Mouse (Mus musculus) frontal cortex, postnatal 10 days (tissue): Measurements from ENCODE around the gene Camta1.

Experiments
- DNase-seq, 2 experiments: peaks; one replicate each; pipeline ENCODE4 v3.0.0; 2022; ENCODE audit warnings: low spot score in 2 of 2, mixed read lengths in 1 of 2

Gene Camta1

DNA sequence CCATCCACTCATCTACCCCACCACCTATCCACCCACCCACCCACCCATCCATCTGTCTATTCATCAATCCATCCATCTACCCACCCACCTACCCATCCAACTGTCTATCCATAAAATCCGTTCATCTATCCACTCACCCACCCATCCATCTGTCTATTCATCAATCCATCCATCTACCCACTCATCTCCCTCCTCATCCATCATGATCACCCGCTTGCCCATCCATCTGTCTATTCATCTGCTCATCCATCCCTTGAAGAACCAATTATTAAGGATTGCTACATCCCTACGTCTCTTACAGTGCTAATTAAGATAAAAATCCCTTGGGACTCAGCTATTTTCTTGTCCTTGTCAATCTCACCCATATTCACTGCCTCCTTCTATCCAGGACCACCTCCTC is 742.8 kb downstream of the Camta1 start:
- no peak for DNase-seq

DNA sequence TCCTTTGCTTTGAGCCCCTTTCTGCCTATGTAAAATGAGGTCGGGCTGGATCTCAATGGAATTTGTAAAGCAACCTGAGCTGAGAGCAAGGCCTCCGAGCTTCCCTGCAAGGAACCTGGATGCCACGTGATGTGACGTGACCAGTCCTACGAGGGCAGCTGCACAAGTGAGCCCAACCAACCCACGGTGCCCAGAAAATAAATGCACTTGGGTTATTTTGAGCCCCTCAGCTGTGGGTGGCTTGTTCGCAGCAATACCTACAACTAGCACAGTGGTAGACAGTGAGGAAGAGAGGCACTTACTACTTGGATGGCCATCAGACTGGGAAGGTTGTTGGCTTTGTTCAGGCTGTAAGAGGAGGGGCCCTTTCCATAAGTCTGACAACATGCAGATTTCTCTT is 747.1 kb downstream of the Camta1 start:
- no peak for DNase-seq

DNA sequence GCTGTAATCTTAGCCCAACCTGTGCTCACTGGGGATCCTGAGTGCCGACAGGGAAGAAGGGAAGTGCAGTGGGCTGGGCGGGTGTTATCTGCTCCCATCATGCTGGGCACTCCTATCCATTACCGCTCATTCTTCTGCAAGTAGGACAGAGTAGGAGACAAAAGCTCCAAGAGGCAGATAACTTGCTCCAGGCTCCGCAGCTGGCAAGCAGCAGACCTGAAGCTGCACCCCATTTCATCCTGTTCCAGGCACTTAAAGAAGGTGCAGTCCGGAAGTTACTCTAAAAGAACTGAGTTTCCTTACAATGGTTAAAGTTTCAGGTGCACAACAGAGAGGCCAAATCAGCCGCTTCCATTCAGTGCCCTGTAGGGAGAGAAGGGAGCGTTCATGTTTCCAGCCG is 750.5 kb downstream of the Camta1 start:
- no peak for DNase-seq

- no peak for DNase-seq
Observed at GRCm38 (mm10) chr4:151108834-151109241, 752.8 kb downstream of the Camta1 start.

- peak; percentile 81 to 87 for DNase-seq
Observed at GRCm38 (mm10) chr4:151108028-151108771, 753.5 kb downstream of the Camta1 start.

DNA sequence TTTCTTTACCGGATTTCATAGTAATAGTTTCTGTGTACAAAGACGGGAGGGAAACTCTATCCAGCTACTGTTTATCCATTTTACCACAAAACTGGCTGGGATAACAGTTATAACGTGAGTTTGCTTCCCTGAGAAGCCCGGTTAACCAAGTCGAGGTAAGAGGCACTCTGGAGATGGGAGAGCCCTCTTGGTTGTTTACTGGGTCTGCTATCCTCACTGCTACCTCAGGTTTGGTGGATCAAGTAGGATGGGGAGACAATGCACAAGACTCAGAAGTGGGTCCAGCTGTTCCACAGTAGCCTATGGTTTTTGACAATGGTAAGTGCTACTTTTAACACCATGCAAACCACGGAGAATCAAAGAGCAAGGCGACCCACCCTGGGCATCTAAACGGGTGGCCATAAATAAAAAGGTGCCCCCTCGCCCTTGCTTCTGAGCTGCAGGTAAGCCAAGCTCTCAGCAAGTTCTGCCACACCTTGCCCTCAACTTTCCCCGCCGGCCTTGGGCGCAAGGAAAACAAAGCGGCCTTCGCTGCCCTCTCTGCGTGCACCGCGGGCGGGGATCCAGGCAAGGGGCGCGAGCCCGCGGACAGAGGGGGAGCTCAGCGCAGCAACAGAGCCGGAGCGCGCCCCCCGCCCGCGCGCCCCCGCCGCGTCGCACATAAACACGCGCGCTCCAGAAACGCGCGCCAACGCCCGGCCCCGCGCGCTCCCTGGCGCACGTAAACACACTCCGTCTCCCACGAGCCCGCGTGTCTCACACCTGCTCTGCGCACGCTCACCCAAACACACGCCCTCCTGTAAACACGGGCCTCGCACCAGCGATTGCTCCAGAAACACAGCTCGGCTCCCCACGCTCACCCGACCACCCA is 754.3 kb downstream of the Camta1 start:
- DNase-seq: peak in 1 of 2 experiments; percentile 62

- no peak for DNase-seq
Observed at GRCm38 (mm10) chr4:151106468-151106867, 755.2 kb downstream of the Camta1 start.

DNA sequence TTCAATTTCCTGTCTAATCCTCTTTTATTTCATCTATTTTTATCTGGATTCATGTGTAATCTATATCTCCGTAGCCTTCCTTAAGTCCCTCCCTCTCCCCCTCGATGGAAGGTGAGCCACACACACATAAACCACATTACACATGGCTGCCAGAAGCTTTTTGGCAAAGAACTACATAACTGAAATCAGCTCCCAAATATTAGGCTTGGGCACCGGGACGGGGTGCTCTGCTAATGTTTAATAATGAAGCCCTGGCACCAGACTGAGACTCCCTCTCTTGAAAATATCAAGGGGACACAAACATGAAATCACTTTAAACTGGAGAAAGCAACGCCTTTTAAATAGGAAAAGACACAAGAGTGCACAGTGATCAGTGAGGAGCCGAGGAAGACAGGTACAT is 755.8 kb downstream of the Camta1 start:
- DNase-seq: no peak

DNA sequence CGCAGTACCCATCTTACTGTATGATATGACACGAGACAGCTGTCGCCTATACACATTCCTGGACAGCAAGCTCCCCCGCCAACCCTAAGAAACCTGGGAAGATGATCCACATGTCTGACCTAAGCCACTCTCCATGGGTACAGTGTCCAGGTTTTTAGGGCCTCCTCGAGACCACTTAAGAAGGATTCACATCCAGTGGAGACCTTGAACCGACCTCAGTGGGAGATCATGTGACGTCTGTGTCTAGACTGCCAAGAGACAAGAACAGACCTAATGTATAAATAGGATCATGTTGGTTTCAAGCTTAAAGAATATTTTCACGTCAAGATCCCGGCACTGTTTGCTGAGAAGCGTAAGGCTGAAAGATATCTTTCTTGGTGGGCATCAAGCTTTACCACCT is 757.5 kb downstream of the Camta1 start:
- no peak for DNase-seq

- DNase-seq: no peak
Observed at GRCm38 (mm10) chr4:151103646-151104045, 758.0 kb downstream of the Camta1 start.

DNA sequence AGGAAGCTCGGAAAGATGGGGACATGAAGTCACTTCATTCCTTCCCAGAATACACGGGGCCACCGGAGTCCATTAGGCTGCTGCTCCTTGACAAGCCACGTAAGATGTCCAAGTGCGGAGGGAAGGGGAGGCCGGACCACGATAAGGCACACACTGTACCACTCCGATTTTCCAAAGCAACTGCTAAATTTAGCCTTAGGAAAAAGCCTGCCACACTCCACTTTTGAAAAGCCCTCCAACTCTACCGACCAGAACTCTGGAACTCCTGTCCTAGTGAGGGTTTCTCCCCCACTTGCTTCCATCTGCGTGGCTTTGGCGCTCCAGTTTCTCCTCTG is 764.6 kb downstream of the Camta1 start:
- no peak for DNase-seq

DNA sequence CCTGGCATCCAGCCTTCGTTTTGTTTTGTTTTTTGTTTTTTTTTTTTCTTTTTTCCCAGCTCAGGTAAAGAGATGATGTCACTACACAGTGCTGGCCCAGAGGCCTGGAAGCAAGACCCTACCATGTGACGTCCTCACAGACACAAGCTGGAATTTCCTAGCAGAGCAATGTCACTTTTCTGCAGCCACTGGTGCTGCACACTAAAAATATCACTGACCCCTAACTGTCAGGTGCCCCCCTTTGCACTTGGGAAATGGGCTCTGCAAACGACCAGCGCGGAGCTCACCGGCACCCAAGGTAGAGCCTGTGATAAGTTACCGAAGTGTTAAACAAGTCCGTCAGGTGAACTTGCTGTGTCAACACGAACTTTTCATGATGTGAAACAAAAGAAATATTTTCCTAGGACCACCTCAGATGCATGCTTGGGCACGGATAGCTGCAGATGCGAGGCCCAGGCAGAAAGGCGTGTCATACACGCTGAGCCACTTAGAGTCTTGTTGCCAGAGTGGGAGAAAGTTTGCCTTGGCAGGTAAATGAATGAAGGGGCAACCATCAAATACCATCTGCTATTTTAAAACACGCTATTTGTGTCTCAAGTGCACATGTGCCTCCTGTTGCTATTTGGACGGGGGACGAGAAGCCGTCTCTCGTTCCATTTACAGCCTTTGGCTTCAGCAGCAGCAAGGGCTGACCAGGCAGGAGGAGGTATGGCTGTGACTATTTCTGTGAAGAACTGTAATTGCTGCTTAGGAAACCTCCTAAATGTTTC is 765.2 kb downstream of the Camta1 start:
- DNase-seq: no peak

DNA sequence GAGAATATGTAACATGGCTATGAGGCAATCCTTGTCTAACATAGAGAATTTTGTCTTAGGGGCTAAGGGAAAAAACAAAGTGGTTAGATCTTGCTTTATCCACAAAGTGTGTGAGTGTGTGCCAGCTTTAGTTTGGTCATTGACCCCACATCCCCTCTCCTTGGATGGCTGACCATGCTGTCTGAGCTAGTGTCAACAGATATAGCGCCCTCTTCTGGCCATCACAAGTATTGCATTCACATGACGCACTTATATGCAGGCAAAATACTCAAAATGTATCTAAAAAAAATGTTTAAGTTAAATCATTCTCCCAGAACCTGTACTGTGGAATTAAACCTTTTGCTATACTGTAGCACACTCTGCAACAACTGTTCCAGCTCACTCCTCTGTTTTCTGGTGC is 766.5 kb downstream of the Camta1 start:
- DNase-seq: no peak

DNA sequence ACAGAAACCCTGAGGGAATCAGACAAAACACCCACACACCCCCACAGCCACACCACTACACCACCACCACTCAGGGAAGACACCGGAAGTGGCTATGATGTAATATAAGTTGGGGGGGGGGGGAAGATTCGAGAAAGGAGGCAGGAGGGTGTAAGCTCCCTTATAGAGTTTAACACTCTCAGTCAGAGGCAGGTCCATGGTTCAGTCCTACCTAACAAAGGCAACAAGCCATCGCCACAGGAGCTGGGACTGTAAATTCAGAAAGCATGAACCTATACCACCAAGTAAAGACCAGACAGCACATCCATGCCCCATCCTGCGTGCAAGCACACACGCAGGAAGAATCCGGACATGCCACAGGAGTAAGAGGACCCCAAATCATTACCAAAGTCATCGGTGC is 772.4 kb downstream of the Camta1 start, which contains the start of gene Gm13090:
Gene Gm13090, plus strand, starts transcription at position 301 of the 400 bp plus-strand sequence.
- DNase-seq: no peak

DNA sequence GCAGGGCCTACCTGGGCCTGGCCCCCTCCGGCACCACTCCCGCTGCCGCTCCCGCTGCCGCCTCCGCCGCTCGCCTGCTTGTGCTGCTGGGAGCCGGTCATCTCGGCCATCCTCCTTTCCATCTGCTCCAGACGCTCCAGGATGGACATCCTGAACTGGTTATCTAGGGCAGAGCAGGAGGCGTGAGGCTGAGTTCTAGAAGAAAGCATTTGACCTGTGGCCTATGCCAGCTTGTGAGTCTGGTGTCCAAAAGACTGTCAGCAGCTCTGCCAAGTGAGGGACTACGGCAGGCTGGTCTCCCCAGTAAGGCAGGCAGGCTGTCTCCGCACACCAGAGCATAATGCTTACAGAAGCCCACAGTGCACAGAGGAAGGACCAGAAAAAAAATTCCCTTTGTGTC is 772.9 kb downstream of the Camta1 start:
- no peak for DNase-seq

- DNase-seq: no peak
Observed at GRCm38 (mm10) chr4:151087358-151087757, 774.3 kb downstream of the Camta1 start.

DNA sequence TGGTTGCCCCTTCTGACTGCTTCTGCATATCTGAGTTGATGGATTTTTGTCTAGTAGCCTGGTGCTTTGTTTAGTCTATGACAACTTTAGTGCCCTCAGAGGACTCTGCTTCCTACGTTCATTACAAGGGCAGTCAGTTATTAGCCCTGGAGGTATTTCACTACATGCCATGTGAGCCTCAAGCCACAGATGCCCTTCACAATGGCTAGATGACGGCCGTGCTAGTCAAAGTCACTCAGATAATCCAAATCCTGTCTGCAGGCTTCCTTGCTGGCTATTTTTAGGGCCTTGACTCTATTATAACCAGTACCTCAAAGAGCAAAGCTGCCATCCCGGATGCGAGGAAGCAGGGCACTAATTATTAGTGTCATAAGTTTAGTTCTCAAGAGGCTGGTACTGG is 778.6 kb downstream of the Camta1 start:
- DNase-seq: no peak

- DNase-seq: no peak
Observed at GRCm38 (mm10) chr4:151081977-151082376, 779.7 kb downstream of the Camta1 start.

GRCm38 (mm10) chr4:151081355-151081754 is 780.3 kb downstream of the Camta1 start:
- no peak for DNase-seq

DNA sequence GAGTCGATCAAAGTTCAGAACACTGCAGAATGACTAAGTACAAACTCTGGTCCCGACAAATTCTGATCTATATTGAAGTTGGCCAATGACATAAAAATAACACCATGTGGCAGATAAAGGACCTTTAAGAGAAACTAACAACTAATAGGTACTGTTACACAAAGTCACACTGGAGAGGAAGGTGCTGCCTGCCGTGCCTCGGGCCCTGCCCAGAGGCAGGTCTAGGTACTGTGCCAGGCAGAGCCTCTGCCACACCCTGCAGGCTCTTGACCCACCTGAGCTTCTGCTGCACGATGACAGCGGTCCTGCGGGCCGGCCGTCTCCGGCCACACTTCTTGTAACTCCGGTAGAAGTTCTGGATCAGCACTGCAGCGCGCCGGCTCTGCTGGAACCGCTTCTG is 786.9 kb downstream of the Camta1 start:
- no peak for DNase-seq

GRCm38 (mm10) chr4:151073108-151073744 is 788.5 kb downstream of the Camta1 start:
- peak in 1 of 2 experiments; percentile 74 for DNase-seq

DNA sequence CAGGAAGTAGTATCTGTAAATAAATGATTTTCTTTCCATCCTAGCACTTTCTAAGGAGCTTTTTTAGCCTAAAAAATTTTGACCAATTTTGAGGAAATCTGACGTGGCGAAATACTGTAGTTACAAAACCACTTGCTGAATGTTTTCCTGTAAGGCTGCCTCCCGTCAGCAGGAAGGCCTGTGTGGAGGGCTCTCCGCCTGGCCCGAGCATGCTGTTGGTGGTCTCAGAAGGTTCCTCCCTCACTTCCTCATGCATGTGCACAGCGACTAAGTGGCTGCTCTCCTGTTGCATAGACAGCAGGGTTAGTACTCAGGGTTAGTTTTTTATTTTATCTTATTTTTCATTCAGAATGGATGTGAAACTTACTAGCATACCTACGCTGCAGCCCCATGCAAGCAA is 790.7 kb downstream of the Camta1 start:
- DNase-seq: no peak
